9 mouse cellular contexts compared by ENCODE assay signal in genomic region chr15:11116303-11116702, GRCm38 (mm10). TPM values are rescaled to one million over a fixed set of nuclear protein-coding genes. Genes with fewer than 3 reads are reported as not detected.
DNase-seq lines count a peak whose midpoint lies in the region.
"Had no signal": no experiment of that assay in that cellular context is flagged by ENCODE, and none has a peak within 500 bp of the region (broad histone marks: within the 10 kb centered on the region; RNA-seq: fewer than 3 reads in every experiment).

No protein-coding gene starts in this region.

- DNase-seq in adrenal gland, adult (ENCODE audit: inconsistent age in 2 of 2, low spot score in 1 of 2): peak; percentile 18 to 62
- DNase-seq in adrenal gland, postnatal 25 days: no peak
- peak; percentile 11 for DNase-seq in urinary bladder, postnatal 25 days (ENCODE audit: low spot score)
- no peak for DNase-seq in urinary bladder, postnatal 10 days (ENCODE audit: low spot score)
- DNase-seq in lung, adult 18-20 months: peak; percentile 44 to 50
- DNase-seq in embryo, embryonic 10 days (ENCODE audit: low spot score): no peak
- DNase-seq in layer of hippocampus, postnatal 25 days (ENCODE audit: extremely low spot score in 1 of 2, low spot score in 1 of 2): no peak
- no peak for DNase-seq in embryo, embryonic 11 days
- DNase-seq: spleen, adult 18-20 months had no signal

RNA-seq across cellular contexts. Expression of gene Adamts12, which starts 51.7 kb away (rescaled TPM):
- 5.6 and 6.4 TPM in 2 replicates for total RNA-seq in adrenal gland, postnatal 25 days (2021)
- under 1 TPM; 0.85 to 0.86 TPM for total RNA-seq in layer of hippocampus, postnatal 25 days (2021)

Comparison
In these comparisons a context has a peak if more than half of its experiments do, and no peak if none do; other contexts are left out.
1. DNase-seq: peak in adrenal gland, adult (2 of 2), urinary bladder, postnatal 25 days (single experiment) and lung, adult 18-20 months (2 of 2); none in adrenal gland, postnatal 25 days (single experiment), urinary bladder, postnatal 10 days (single experiment), embryo, embryonic 10 days (single experiment), layer of hippocampus, postnatal 25 days (0 of 2) and embryo, embryonic 11 days (single experiment).